Mouse (Mus musculus): ENCODE data around the gene Vegfa.

- TF ChIP-seq CEBPB (IDR thresholded peaks at IDR 0.05; ENCODE audit: low read depth): no peak
- TF ChIP-seq CTCF (IDR thresholded peaks at IDR 0.05; ENCODE audit: control insufficient read depth, insufficient read depth, insufficient read length): no peak
- TF ChIP-seq MYOG (IDR thresholded peaks at IDR 0.05; ENCODE audit: control insufficient read depth, extremely low read depth, insufficient read length): no peak
Observed at GRCm38 (mm10) chr17:45986915-45987314, 45.3 kb downstream of the Vegfa start.
